Mouse (Mus musculus) intestine, embryonic 14.5 days (tissue): Measurements from ENCODE around the gene Oas1h. TPM values are rescaled to one million over a fixed set of nuclear protein-coding genes. Genes with fewer than 3 reads are reported as not detected.
"Not testable (repeated sequence)": the region's sequence is repeated elsewhere in the genome, so short reads cannot be mapped to it uniquely, and the experiment has no call there.

Experiments
- ATAC-seq: fragments of 200-750 bp; cut with Nextera tagmentation; replicated peaks from 2 replicates; pipeline ENCODE4 v1.8.0; 2017; ENCODE audit warnings: low read depth, moderate number of reproducible peaks, moderate TSS enrichment, moderate library complexity; ENCODE audit not compliant: low FRiP score, low TSS enrichment
- DNase-seq: peaks from one replicate; pipeline ENCODE4 v3.0.0-alpha.2; 2018; ENCODE audit warnings: low spot score
- H3K27ac ChIP-seq: fragments of 300-500 bp; sonication (generic); 2 replicates; pipeline ENCODE4 v1.5.1; 2014; ENCODE audit warnings: low read depth, mild to moderate bottlenecking, control low read depth
- H3K27me3 ChIP-seq: fragments of 300-500 bp; sonication (generic); replicated peaks from 2 replicates; pipeline ENCODE4 v1.6.1; 2014; ENCODE audit warnings: low read length, control low read depth; ENCODE audit not compliant: control insufficient read depth, insufficient read depth
- H3K36me3 ChIP-seq: fragments of 300-500 bp; sonication (generic); 2 replicates; pipeline ENCODE4 v1.6.1; 2014; ENCODE audit warnings: low read length, control low read depth; ENCODE audit not compliant: control insufficient read depth, insufficient read depth
- H3K4me1 ChIP-seq: fragments of 300-500 bp; sonication (generic); replicated peaks from 2 replicates; pipeline ENCODE4 v1.6.1; 2014; ENCODE audit warnings: low read length, control low read depth, mixed read lengths; ENCODE audit not compliant: control insufficient read depth, insufficient read depth
- H3K4me2 ChIP-seq: fragments of 300-500 bp; sonication (generic); 2 replicates; pipeline ENCODE4 v1.6.1; 2014; ENCODE audit warnings: low read length
- H3K4me3 ChIP-seq: fragments of 300-500 bp; sonication (generic); 2 replicates; pipeline ENCODE4 v1.5.1; 2014; ENCODE audit warnings: low read depth, low read length, control low read depth, mixed read lengths
- H3K9ac ChIP-seq: fragments of 300-500 bp; sonication (generic); 2 replicates; pipeline ENCODE4 v1.6.1; 2014; ENCODE audit warnings: mild to moderate bottlenecking, low read length
- H3K9me3 ChIP-seq: fragments of 300-500 bp; sonication (generic); 2 replicates; pipeline ENCODE4 v1.6.1; 2016; ENCODE audit warnings: low read length, control low read depth; ENCODE audit not compliant: control insufficient read depth
- WGBS: fragments of 180-500 bp; shearing (Covaris S2); extraction: QIAGEN DNeasy Blood & Tissue Kit; methylation state at CpG from one replicate; pipeline ENCODE4 v1.1.7; 2014; 5-methylcytosine and 5-hydroxymethylcytosine counted together
- polyA plus RNA-seq: library from polyadenylated mRNA; unstranded; fragments of >200 nt; fragmentation: Nextera tagmentation; extraction: Ambion mirVana; gene quantifications from 2 replicates; pipeline ENCODE4 v1.2.1, GENCODE M21; 2014

Gene Oas1h
- polyA plus RNA-seq, 1 experiment from 2014 or later: not detected

DNA sequence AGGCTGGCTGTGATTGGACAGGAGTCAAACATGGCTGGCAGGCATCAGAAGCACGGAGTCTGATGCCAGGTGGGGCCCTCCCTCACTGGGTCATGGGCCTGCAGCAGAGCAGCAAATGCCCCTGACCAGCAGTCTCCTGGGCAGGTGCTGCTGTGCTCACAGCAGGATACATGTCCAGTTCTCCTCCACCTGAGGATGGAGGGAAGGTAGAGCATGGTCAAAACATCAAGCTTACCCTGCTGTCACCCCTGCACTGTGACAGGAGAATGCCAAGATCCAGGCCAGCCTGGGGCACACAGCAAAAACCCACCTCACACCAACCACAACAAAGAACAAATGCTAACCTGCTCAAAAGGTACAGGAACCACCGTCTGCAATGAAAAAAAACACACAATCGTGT lies 15.6 kb downstream of the Oas1h start:
- H3K27ac ChIP-seq, ATAC-seq, H3K36me3 ChIP-seq, DNase-seq, H3K4me3 ChIP-seq, H3K4me1 ChIP-seq, H3K9me3 ChIP-seq, H3K27me3 ChIP-seq, H3K4me2 ChIP-seq, H3K9ac ChIP-seq: not testable (repeated sequence)
- 61% methylated on average over 2 of the region's 3 CpGs for WGBS

GRCm38 (mm10) chr5:120877407-120877806 lies 16.2 kb downstream of the Oas1h start:
- 81% methylated on average over 2 of the region's 2 CpGs for WGBS
- DNase-seq, H3K27me3 ChIP-seq, H3K36me3 ChIP-seq, H3K27ac ChIP-seq, H3K9ac ChIP-seq, H3K4me3 ChIP-seq, ATAC-seq, H3K4me2 ChIP-seq, H3K4me1 ChIP-seq, H3K9me3 ChIP-seq: not testable (repeated sequence)

GRCm38 (mm10) chr5:120878803-120879202 lies 17.6 kb downstream of the Oas1h start:
- not testable (repeated sequence) for H3K4me2 ChIP-seq, H3K4me3 ChIP-seq, H3K36me3 ChIP-seq, H3K9me3 ChIP-seq, H3K4me1 ChIP-seq, H3K27me3 ChIP-seq, ATAC-seq, H3K9ac ChIP-seq, H3K27ac ChIP-seq
- 49% methylated on average over 2 of the region's 2 CpGs for WGBS
- peak; percentile 40 for DNase-seq

GRCm38 (mm10) chr5:120881681-120882080 lies 20.5 kb downstream of the Oas1h start:
- 94% methylated on average over 6 of the region's 6 CpGs for WGBS
- H3K36me3 ChIP-seq, H3K4me2 ChIP-seq, H3K9me3 ChIP-seq, H3K27ac ChIP-seq, DNase-seq, ATAC-seq, H3K27me3 ChIP-seq, H3K9ac ChIP-seq, H3K4me1 ChIP-seq, H3K4me3 ChIP-seq: not testable (repeated sequence)

- not testable (repeated sequence) for H3K27ac ChIP-seq, H3K36me3 ChIP-seq, ATAC-seq, H3K9me3 ChIP-seq, H3K4me3 ChIP-seq, H3K4me1 ChIP-seq, H3K9ac ChIP-seq, H3K27me3 ChIP-seq
- H3K4me2 ChIP-seq: peak within 1 kb of the TSS; percentile 20; the same call in 1 of the 2 replicates
- DNase-seq: peak; percentile 46
- 8% methylated on average over 4 of the region's 9 CpGs for WGBS
Observed at GRCm38 (mm10) chr5:120887413-120887812, 26.2 kb downstream of the Oas1h start, which contains the start of gene Oas1g. Gene Oas1g (minus strand): TSS chr5:120887613.

- Histone ChIP-seq H3K27me3 (no peaks in the 10 kb centered on the region), H3K9ac (no peak overlapping the region), H3K36me3 (no peaks in the 10 kb centered on the region), H3K9me3 (no peaks in the 10 kb centered on the region), H3K4me3 (no peak overlapping the region), H3K4me2 (peak overlapping the region; percentile 20; the same call in 1 of the 2 replicates), H3K4me1 (no peaks in the 10 kb centered on the region), H3K27ac (no peak overlapping the region)
- DNase-seq (no peak), ATAC-seq (no peak)
- WGBS: 44% methylated on average over 6 of the region's 6 CpGs
Observed at GRCm38 (mm10) chr5:120887831-120888230, 26.6 kb downstream of the Oas1h start.

DNA sequence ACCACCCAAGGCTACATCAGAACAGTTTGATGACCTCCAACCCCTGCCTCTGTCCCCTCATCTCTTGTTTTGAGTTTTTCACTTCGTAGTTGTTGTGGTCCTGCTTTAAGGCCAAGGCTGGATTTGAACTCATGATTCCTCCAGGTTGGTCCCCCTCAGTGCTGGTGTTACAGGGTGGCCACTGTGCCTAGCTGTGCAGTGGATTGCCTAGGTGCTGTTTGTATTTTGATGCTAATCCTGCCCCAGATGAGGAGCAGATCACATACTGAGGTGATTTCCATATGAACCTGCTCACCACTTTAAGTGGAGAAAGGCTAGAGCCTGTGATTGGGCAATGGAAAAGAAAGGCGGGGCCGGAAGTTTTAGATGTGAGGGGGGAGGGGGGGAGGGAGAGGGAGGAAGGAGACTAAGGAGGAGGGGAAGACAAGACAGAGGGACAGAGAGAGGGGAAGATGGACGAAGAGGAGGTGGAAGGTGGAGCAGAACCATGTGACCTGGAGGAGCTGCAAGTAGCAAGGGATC lies 27.1 kb downstream of the Oas1h start:
- H3K9ac ChIP-seq, H3K4me1 ChIP-seq, ATAC-seq, H3K9me3 ChIP-seq, H3K36me3 ChIP-seq, DNase-seq, H3K27me3 ChIP-seq, H3K27ac ChIP-seq, H3K4me2 ChIP-seq, H3K4me3 ChIP-seq: not testable (repeated sequence)
- 44% methylated on average over 4 of the region's 4 CpGs for WGBS

DNA sequence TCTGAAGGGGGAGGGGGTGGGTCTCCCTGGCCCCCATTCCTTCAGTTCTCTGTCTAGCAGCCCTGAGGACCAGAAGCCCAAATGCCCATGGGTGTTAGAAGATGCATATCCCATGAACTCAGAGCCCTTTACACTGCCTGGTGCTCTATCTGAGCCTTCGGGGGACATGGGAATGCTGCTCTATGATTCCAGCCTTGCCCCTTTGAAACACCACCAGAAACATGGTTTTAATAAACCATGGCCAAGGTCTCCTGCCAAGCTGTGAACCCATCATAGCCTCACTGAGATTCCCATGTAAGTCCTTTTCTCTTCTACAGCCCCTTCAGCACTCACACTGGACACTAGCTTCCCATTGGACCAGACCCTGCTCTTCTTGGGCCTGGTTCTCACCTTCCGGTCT lies 28.8 kb downstream of the Oas1h start:
- Histone ChIP-seq H3K9ac (no peak overlapping the region), H3K4me1 (no peaks in the 10 kb centered on the region), H3K4me3 (no peak overlapping the region), H3K27ac (no peak overlapping the region), H3K4me2 (no peak overlapping the region), H3K36me3 (no peaks in the 10 kb centered on the region), H3K27me3 (no peaks in the 10 kb centered on the region), H3K9me3 (no peaks in the 10 kb centered on the region)
- ATAC-seq (no peak), DNase-seq (peak; percentile 12)
- WGBS: 72% methylated on average over 2 of the region's 2 CpGs

DNA sequence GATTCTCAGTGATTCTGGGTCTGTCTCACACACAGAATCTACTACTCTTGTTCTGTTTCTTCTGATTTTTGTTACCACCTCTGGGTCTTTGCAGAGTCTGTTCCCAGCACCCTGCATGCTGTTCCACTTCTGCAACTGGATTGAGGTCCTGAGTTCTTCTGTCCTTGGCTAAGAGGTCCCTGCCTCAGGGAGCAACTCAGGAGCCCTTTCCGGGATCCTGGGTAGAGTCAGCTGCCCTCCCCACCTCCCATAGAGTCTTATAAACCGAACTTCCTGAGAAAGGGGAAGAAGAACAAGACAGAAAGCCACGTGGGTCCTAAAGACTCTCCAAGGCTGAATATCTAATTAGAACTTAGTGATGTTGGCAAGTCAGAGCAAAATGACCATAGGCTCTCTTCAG lies 29.8 kb downstream of the Oas1h start:
- 46% methylated on average over 3 of the region's 3 CpGs for WGBS
- ATAC-seq (no peak), DNase-seq (peak; percentile 35)

More for the DNA sequence above, 29.8 kb downstream of the Oas1h start:
- Histone ChIP-seq H3K9ac (no peak overlapping the region), H3K4me1 (no peaks in the 10 kb centered on the region), H3K27ac (no peak overlapping the region), H3K4me3 (no peak overlapping the region), H3K4me2 (no peak overlapping the region), H3K36me3 (no peaks in the 10 kb centered on the region), H3K27me3 (no peaks in the 10 kb centered on the region), H3K9me3 (no peaks in the 10 kb centered on the region)
